Mouse (Mus musculus) kidney, adult 11 months (tissue): ENCODE data around the gene Acap2.

ENCODE experiments used
- DNase-seq: peaks from one replicate; pipeline ENCODE4 v3.0.0; 2022

The Acap2 gene

DNA sequence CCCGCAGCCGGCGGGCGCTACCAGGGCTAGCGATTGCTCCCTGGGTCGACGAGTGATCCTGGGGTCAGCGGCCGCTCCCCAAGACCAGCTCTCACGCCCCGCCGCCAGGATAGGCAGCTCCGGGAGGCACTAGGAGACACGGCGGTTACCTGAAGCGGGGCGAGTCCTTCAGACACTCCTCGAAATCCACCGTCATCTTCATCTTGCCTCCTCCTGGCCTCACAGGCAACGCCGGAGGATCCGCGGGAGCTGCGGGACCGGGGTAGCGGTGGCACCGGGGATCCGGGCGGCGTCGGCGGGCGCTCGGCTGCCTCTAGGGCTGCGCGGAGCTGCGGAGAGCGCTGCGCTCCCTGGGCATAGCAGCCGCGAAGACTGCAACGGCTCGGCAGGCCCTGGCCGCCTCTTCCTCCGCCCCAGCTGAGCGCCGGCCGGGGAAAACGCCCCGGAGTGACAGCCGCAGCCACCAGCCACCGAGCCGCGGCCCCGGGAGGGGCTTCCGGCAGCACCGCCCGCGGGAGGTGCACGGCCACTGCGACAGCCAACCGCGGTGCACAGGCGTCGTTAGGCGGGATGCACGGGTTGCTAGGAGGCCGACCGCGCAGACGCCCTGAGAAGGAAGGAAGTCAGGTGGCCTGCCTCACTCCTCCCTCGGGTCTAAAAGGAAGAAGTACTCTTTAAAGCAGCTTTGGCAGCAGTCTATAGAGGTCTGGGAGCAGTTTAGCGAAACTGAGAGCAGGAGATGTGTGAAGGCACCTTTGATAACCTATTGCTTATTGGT, at the start of gene Acap2:
Acap2 (minus strand) TSS at position 456 of the 778 bp plus-strand sequence.
- peak; percentile 98 for DNase-seq

DNA sequence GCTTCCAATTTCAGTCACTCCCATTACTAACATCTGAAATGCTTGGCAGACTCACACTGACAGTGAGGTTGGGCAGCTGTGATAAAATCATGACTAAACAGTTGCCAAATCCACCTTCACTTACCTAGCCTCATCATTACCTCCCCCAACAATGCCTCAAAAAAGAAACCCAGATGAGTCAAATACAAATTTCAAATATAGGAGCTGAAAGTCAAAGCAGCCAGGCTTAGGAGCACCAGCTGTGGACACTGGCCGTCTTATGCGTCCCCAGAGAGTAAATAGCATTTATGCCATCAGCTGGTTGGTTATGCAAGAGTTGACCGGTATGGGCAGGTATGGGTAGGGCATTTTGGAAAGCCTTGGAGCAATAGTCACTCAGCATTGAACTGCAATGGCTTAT, 48.4 kb upstream of the Acap2 start:
- no peak for DNase-seq

DNA sequence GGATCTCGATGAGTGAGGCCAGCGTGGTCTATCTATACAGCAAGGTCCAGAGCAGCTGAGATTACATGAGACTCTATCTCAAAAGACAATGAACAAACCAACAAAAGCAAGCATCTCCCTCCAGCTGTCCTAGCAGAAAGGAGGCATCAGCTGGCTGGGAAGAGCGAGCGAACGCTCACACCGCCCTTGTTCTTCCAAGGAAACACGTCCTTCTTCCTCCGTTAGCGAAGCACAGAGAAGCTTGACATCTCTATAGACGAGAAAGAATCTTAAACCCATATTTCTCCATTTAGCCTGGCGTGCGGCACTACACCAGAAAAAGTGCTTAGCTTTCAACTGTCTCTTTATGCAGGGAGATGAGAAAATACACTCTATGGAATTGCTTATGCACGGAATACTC, 47.7 kb upstream of the Acap2 start:
- no peak for DNase-seq

DNA sequence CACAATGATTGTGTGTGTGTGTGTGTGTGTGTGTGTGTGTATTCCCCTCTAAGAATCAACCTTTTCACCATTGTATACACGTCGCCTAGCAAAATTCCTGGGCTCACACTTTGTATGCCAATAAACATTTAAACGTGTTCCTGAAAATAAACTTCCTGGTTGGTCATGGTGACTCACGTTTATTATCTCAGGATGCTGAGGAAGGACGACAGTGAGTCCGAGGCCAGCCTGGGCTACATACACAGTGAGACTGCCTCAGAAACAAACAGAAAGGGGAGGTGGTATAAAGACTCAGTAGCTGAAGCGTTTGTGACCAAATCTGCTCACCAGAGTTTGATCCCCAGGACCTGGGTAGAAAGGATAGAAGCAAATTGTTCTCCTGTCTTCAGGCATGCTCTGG, 46.4 kb upstream of the Acap2 start:
- DNase-seq, result no peak

DNA sequence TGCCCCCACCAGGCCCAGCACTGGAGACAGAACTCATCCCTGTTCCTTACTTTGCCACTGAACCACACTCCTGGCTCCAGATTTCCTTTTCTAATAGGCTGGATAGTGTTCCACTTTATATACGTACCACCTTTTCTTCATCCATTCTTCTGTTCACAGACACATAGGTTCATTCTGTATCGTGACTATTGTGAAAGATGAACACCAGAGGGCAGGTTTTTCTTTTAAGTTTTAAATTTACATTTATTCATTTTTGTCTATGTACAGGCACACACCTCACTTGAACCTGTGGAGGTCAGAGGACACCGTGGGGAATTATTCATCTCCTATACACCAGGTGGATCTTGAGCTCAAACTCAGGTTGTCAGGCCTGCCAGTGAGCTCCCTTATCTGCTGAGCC, 43.0 kb upstream of the Acap2 start:
- DNase-seq, result no peak

DNA sequence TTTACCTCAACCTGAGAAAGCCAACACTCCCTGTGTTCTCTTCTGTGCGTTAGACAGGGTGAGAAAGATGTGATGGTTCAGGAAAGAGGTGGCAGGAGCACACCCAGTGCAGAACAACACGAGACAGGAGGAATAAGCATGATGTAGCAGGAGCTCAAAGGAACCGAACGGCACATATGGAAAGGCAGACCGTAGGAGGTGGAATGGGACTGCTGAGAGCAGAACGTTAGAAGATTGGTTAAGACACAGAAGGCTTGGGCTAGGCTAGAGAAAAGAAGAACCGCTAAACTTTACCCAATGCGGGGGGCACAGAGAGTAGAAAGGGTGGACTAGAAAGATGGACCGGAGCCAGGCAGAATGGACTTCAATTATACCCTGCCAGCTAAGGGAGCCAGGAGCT, 40.4 kb upstream of the Acap2 start:
- no peak for DNase-seq

DNA sequence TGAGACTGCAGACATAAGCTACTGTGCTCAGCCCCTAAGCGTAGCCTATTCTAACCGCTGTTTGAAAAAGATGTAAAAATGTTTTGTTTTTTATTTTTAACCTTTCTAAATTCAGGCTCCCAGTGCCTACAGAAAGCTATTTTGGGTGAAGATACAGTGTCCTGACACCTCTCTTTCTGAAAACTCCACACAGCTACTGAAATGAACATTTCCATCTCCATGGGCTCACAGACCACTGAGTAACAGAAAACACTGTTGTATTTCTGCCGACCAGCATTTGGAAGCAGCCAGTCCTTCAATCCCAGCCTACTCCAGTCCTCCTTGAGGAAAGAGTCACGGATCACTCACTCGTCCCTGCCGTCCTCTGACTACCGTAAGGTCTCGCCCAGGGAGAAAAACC, 39.5 kb upstream of the Acap2 start:
- DNase-seq, result no peak

DNA sequence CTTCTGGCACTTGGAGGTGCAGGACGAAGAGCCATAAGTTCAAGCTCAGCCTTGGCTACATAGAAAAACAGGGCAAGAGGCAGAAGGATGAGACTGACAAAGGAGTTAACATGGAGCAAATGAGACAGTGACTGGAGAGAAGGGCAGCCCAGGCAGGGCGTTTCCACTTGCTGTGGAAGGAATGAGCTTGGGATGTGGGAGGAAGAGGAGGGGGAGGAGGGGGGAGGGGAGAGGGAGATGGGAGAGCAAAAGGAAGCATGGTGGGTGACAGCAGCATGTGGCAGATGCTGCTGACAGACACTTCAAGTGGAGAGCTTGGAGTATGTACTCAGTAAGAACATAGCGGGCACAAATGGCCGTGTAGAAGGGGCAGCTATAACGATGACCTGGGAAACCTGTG, 37.2 kb upstream of the Acap2 start:
- DNase-seq, result no peak

- no peak for DNase-seq
Observed at GRCm38 (mm10) chr16:31235457-31236310, 34.6 kb upstream of the Acap2 start.

DNA sequence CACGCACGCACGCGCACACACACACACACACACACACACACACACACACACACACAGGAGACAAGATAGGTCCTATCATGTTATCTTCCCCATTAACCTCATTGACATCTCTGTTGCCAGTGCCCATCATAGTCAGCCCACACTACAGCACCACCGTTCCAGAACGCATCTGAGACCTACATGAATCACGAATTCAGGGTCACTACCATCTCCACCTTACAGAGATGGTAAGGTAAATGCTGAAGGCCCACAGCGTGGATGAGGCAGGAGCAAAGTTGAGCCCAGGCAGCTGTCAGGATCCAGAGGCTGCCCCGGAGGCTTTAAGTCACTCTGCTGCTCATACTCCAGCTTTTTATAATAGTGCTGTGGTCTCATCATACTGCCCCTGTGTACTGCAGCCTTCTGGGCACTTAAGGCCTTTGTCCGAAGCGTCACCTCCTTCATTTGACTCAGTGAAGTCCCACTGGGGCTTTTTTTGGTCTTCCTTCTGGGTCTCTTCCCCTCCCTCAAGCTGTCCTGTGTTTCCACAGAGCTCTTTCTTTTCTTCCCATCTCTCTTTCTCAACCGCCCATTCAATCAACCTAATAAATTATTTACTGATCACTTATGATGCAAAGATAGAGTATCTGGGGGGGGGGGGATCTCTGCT, 33.9 kb upstream of the Acap2 start:
- DNase-seq, result no peak

GRCm38 (mm10) chr16:31234356-31234755, 33.3 kb upstream of the Acap2 start:
- DNase-seq, result no peak

GRCm38 (mm10) chr16:31233541-31234339, 32.7 kb upstream of the Acap2 start:
- peak; percentile 81 for DNase-seq

GRCm38 (mm10) chr16:31233167-31233498, 32.1 kb upstream of the Acap2 start:
- no peak for DNase-seq

GRCm38 (mm10) chr16:31232491-31233166, 31.6 kb upstream of the Acap2 start:
- no peak for DNase-seq

DNA sequence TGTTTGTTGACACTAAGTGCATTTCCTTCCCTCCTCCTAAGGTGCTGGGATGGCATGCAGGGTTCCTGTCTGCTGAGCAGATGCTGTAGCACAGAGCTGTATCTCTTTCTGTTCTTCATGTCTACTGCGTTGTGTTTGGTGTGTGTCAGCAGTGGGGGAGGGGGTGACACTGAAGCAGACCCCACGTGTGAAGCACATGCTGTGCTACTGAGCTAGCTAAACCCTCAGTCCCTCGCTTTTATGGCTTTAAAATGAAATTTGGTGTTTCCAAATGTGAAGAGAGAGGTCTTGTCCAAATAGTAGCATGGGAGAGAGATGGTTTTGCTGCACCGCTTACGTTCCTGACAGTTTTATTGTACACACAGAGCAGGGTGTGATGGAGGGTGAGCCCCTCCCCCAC, 30.5 kb upstream of the Acap2 start:
- no peak for DNase-seq

GRCm38 (mm10) chr16:31227746-31228145, 26.7 kb upstream of the Acap2 start:
- DNase-seq, result no peak

- DNase-seq, result no peak
Observed at GRCm38 (mm10) chr16:31215271-31215670, 14.2 kb upstream of the Acap2 start.

DNA sequence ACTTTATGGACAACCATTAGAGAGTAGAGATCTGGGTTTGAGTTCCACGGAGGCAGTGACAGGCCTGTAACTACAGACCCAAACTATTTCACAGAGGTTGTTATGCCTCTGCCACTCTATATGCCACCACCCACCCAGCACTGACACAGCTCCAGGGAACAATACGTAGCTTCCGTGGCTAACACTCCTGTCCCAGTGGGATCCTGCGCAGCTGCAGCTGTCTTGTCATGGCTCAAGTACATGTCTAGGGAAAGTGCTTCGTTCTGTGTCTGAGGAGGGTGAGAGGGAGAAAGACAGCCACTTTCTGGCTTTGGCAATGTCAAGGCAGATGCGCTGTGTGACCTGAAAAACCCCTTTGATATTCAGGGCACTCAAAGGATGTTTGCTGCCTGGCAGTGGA, 12.4 kb upstream of the Acap2 start:
- no peak for DNase-seq

DNA sequence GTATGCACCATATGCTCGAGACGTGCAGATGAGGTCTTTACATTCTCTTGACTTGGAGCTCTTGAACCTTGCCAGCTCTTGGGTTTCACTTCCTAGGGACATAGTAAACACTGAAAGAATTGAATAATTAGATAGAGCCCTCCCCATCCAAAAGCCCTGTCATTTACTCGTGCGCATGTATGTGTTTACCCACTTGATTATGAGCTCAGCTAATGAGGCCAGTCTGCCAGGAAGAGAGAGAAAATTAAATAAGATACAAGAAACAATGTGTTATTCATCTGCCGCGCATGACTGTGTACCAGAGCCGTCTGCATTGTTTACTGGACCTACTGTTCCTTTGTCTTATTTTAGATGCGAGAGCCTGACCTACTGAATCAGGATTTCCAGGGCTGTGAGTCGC, 10.5 kb upstream of the Acap2 start:
- no peak for DNase-seq

DNA sequence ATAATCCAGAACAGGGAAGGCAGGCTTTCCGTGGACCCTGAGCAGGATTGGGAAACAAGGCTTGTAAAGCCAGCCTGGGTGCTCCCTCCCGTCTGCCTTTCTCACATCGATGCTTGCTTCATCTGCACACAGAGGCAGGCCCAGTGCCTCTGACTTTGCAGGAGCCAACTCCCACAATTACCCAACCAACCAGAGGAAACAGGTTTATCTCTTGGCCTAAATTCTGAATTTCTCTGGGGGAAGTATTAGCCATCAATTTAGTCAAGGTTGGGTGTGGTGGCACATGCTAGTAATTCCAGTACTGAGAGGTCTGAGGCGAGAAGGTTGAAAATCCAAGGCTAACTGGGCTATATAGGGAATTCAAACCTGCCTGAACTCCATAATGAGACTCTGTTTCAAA, 9.4 kb upstream of the Acap2 start:
- no peak for DNase-seq

DNA sequence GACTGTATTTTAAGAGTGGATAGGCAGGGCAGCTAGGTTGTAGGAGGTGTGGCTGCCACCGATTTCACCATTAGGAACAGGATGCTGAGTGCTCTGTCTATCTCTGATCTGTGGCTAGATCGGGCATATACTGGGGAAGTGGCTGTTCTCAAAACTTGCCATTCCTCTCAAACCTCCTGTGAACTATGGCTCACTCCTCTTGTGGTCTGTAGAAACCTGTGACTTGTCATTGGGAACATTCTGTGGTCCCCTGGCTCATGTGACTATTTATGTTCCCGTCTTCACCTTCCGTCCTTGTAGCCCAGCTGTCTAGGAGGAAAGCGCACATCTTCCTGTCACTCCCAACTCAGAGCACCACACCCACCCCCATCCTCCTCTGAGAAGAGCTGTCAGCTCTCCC, 8.9 kb upstream of the Acap2 start:
- DNase-seq, result peak; percentile 22

- DNase-seq, result no peak
Observed at GRCm38 (mm10) chr16:31205726-31206125, 4.7 kb upstream of the Acap2 start.
